Mouse (Mus musculus): ENCODE measurements at regions not wholly inside any gene's neighbourhood (a gene's known extent, or its start where the extent isn't known, plus 50 kb on each side); places are given as distances from the start of the nearest gene placed in this dataset.

DNA sequence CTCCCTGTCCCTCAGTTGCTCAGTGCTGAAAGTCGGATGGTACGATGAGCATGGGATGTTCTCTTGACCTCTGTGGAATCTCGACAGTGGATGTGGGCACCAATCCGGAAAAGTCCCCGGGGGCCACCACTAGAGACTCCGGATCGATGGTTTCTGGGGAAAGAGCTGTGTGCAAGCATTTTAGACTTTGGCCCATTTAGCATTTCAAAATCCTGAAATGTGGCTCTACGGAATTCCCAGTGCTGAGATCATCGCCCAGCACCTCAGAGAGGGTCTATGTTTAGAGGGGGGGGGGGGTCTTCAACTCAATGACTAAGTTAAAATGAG lies 68.6 kb downstream of the Tomm20 start:
- TF ChIP-seq CTCF (IDR thresholded peaks at IDR 0.05; ENCODE audit: low read depth, low read length): no peak
- TF ChIP-seq EP300 (IDR thresholded peaks at IDR 0.05; ENCODE audit: insufficient read depth, low read depth, low read length): no peak
- TF ChIP-seq POLR2A (IDR thresholded peaks at IDR 0.05; ENCODE audit: insufficient read depth, low read length): no peak
